Mouse (Mus musculus) E14TG2a.4 (cell line): ENCODE results near the gene Sdk2.

ENCODE experiments used
- CTCF ChIP-seq: conservative IDR thresholded peaks from 2 replicates; pipeline ENCODE4 v1.5.1; 2014; ENCODE audit warnings: low read length
- NANOG ChIP-seq: IDR thresholded peaks from 2 replicates; pipeline ENCODE4 v1.6.1; 2014; ENCODE audit warnings: borderline replicate concordance, low read length, mixed read lengths

GRCm38 (mm10) chr11:113797014-113797983 is 269.5 kb downstream of the Sdk2 start:
- TF ChIP-seq CTCF = no peak
- no peak for TF ChIP-seq NANOG
